Mouse (Mus musculus): ENCODE measurements around the gene Rabepk.
A peak's percentile ranks its signal among the peaks of the same experiment; 100 is the strongest.
"Not testable (repeated sequence)": the region's sequence is repeated elsewhere in the genome, so short reads cannot be mapped to it uniquely, and the experiment has no call there.

Gene Rabepk

DNA sequence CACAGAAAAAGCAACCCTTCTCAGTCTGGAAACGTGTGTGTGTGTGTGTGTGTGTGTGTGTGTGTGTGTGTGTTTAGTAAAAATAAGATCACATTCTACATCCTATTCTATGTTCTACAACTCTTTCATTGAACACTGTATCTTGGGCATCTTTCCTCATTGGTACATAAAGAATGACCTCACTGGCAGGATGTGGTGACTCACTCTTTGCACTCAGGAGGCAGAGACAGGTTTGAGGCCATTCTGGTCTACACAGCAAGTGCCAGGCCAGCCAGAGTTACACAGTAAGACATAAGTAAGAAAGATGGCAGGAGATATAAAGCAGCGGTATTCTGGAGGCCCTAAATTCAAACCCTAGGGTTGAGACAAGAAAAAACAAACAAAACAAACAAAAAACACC, 36.8 kb downstream of the Rabepk start:
- DNase-seq (ENCODE audit: low spot score), result no peak

DNA sequence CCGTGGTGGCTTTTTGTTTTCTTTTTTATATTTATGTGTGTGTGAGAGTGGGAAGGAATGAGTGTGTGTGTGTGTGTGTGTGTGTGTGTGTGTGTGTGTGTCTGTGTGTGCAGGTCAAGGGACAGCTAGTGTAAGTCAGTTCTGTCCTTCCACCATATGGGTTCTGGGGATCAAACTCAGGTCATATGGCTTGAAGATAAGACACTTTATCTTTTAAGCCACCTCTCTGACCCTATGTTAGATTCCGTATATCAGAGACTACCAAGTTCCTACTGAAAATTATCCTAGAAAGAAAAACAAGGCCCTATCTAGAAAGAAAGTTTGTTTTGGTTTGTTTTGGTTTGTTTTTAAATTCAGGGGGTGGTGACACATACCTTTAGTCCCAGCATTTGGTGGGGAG, 37.5 kb downstream of the Rabepk start:
- DNase-seq (ENCODE audit: low spot score), result no peak

DNA sequence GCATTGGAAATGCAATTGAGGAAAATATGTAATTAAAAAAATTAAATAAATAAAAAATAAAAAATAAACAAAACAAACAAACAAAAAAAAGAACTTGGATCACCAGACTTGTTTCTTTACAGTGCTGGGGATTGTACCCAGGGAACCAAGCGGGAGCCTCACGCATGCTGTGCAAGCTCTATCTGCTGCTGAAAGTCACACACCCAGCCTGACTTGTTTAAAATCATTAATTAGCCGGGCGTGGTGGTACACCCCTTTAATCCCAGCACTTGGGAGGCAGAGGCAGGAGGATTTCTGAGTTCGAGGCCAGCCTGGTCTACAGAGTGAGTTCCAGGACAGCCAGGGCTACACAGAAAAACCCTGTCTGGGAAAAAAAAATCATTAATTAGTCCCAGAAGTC, 38.4 kb downstream of the Rabepk start:
- not testable (repeated sequence) for DNase-seq (ENCODE audit: low spot score)

DNA sequence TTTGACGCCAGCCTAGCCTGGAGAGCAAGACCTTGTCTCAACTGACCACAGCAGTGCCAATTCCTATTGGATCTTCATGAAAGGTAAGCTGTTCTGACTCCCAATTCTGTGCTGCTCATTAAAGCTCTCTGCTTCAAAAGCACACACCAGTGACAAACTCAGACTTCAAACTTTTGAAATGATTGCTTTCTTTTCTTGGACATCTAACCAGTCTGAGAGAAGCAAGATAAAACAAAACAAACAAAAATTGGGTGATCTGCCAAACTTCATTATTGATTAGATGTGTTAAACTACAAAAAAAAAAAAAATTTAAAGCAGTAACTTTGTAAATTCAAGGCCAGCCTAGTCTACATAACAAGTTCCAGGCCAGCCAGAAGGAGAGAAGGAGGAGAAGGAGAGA, 42.4 kb downstream of the Rabepk start:
- no peak for DNase-seq (ENCODE audit: low spot score)

DNA sequence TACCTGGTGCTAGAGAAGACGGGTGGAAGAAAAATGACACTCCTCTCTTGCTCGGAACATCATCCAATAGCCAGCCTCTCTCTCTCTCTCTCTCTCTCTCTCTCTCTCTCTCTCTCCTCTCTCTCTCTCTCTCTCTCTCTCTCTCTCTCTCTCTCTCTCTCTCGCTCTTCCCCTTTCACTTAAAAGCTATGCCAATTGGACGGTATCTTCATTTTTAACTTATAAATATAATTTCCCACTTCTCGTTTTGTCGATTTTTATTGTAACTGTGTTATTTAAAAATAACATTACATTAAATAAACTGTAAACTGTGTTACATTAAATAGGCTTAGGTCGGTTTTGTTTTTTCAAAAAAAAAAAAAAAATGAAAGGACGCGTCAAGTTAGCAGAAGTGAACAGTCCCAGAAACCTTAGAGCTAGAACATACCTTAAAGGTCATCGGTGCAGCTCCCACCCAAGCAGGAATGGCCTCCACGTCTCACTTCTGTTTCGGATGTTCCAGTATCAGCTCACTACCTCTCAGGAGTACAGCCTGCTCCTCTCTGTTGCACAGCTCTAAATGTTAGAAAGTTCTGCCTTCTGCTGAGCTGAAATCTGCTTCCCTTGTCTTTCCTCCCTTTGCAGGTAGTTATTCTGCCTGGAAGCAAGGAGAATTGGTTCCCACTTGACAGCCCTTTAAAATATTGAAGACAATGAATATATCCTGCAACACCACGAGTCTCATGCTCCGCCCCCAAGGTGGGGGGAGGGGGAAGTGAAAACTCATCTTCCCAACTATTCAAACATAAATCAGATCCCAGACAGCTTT, 45.0 kb downstream of the Rabepk start, which contains the start of gene Gapvd1:
TSS of gene Gapvd1 (minus strand) at position 682 of the 808 bp plus-strand sequence.
- DNase-seq (ENCODE audit: low spot score), result no peak

DNA sequence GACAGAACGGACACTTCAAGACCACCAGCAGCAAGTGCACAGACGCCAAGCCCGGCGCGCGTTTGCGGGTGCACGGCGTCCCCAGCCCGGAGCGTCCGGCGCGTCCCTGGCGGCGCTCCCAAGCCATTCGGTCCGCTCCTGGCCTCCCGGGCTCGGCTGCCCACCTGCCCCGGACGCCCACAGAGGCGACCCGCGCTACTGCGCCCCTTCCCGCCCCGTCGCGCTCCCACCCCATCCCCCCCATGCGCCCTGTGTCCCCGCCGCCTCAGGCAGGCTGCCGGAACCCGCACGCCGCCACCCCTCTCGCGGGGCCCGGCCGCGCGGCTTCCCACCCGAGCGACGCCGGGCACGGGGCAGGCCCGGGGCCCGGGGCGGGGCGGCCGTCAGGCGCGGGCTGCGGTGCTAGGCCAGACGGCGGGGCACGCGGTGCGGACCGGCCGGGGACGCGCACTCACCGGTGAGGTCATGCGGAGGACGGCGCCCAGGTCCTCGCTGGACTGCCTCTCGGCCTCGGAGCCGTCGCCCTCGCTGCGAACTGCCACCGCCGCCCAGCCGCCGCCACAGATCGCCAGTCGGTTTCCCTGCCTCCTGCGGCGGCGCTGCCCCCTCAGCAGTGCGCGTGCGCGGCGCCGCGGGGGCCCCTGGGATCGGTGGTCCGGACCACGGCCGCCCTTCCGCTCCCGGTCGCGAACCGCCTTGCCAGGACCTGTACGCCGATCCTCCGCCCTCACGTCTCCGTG, 45.7 kb downstream of the Rabepk start:
- DNase-seq (ENCODE audit: low spot score), result peak; percentile 80

DNA sequence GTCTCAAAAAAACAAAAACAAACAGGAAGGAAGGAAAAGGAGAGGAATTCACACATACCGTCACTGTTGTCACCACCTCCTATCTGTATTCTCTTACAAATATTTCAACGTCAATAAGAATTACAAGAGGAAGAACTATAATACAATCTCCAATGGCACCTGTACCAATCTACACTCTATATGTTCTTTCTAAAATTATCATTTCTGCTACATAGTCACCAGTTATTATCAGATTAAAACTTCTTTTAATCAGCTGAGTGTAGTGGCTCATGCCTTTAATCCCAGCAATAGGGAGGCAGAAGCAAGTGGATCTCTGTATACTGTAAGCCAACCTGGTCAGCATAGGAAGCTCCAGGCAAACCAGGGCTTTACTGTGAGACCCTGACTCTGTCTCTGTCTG, 49.5 kb downstream of the Rabepk start:
- DNase-seq (ENCODE audit: low spot score), result no peak

DNA sequence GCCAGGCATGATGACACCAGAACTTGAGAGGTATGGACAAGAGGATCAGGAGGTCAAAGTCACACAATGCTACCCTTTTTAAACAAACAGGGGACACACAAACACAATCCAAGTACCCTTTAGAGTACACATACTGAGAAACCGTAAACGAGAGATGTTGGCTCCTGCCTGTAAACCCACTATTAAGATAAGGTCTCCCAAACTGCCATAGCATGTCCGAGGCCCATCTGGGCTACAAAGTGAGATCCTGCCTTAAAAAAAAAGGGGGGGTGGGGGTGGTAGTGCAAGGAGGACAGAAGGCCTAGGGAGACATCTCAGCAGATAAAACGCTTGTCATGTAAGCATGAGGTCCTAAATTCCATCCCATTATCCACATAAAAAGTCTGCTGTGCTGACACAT, 51.2 kb downstream of the Rabepk start:
- no peak for DNase-seq (ENCODE audit: low spot score)

DNA sequence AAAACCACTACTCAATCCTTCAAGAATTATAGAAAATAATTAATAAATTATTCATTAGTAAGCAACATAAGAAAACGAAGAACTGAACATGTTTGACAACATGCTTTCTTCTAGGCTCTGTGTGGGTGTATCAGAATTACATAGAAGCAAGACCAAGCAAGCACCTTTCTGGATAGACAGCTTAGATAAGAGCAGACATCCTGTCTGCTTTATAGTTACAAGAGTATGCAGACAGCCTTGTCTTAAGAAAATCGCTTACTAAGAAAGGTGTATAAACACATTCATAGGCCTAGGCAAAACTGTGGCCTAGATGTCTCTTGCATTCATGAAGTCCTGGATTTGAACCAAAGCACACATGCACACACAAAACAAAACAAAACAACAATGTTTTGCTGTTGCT, 54.0 kb downstream of the Rabepk start:
- DNase-seq (ENCODE audit: low spot score), result no peak

DNA sequence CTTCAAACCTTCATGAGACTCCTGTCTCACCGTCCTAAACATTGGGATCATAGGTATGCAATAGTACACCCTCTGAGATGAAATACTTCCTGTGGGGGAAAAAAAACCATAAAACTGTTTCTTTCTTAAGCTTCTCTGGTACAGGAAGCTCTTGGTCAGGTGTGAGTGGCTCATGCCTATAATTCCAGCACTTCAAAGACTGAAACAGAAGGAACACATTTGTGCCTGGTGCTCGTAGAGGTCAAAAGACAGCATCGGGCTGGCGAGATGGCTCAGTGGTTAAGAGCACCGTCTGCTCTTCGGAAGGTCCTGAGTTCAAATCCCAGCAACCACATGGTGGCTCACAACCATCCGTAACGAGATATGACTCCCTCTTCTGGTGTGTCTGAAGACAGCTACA, 55.2 kb downstream of the Rabepk start:
- no peak for DNase-seq (ENCODE audit: low spot score)

DNA sequence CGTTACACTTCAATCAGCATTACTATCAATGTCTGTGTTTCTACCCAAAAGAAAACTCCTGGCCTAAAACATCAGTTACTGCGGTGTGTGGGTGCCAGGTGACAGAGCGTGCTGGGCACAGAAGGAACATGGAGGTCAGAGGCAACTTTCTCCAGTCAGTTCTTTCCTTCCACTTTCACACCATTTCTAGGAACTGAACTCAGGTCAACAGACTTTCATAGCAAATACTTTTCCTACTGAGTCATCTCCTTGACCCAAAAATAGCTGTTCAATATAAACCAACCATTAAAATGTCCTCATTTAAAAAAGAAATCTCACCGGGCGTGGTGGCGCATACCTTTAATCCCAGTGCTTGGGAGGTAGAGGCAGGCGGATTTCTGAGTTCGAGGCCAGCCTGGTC, 57.0 kb downstream of the Rabepk start:
- no peak for DNase-seq (ENCODE audit: low spot score)

DNA sequence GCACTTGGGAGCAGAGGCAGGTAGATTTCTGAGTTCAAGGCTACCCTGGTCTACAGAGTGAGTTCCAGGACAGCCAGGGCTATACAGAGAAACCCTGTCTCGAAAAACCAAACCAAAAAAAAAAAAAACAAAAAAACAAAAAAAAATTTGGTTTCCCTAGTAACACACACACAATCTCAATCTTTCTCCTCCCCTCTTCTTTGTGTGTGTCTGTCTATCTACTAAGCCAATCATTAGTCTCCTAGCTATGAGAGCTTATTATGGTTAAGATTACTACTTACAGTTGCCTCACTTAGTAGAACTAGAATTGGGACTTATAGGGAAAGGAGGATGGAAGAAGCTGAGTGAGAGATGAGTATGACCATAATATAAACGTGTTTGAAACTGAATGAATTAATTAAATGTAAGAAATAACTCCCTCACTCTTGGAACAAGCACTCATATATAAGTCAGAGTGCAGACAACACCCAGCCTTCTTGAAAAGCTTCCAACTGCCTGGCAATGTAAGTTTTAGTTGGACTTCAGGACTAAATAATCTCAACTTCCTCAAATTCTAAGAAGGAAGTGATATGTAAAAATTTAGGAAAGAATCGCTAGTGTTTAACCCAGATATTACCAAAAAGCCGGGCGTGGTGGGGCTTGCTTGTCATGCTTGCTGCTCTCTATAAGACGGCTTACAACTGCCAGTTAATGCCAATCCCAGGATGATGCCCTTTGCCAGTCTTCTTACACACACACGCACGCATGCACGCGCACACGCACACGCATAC, 58.1 kb downstream of the Rabepk start:
- DNase-seq (ENCODE audit: low spot score), result no peak

DNA sequence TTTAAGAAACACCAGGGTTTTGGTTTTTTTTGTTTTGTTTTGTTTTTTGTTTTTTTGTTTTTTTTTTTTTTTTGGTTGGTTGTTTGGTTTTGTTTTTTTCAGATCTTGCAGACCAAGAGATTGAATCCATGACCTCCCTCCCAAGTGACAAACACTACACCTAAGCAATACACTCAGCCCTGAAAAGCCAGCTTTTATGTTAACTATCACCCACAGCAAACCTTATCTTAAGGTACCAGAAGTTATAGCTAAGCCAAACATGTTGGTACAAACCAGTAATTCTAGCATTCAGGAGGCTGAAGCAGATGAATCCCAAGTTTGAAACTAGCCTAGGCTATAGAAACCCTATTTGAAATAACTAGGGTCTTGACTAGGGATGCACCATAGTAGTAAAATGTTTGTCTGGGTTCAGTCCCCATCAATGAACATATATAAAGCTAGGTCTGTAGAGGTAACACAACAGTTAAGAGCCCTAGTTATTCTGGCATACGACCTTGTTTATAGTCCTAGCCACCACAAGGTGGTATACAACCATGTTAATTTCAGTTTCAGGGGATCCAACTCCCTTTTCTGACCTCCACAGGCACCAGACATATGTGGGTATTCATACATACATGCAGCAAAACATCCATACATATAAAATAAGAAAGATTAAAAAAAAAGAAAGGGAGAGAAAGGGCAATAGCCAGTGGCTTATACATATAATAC, 59.9 kb downstream of the Rabepk start:
- no peak for DNase-seq (ENCODE audit: low spot score)

DNA sequence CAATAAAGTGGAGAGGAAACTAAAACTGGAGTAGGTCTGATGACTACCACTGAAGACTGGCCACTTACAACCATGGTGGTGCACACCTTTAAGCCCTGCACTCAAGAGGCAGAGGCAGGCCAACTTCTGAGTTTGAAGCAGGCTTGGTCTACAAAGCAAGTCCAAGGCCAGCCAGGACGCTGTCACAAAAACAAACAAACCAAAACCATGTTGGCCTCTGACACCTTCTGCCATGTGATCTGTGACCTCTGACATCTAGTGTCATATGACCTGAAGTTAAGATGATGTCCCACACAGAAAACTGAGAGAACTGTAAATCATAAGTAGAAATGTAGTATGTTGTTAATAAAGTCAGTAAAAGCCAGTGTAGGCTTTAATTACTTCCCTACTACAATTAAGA, 61.8 kb downstream of the Rabepk start:
- DNase-seq (ENCODE audit: low spot score), result no peak

DNA sequence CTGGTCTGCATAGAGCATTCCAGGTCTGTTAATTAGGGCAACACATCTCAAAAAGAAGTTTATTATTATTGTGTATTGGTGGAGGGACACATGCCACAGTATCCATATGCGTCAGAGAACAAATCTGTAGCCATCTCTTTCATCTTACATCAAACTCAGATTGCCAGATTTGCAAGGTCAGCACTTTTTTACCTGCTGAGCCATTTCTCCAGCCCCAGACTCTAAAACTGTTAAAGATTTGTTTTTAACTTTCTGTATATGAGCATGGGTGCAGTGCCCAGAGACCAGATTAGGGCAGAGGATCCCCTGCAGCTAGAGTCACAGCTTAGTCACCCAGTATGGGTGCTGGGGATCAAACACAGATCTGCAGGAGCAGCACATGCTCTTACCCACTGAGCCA, 63.1 kb downstream of the Rabepk start:
- no peak for DNase-seq (ENCODE audit: low spot score)
